Mouse (Mus musculus): ENCODE results near the gene Srm. TPM values are rescaled to one million over a fixed set of nuclear protein-coding genes. Genes with fewer than 3 reads are reported as not detected.

Srm gene
- 187 and 188 TPM in 2 replicates for polyA plus RNA-seq (2015; fragmentation: Nextera tagmentation; extraction: Ambion mirVana)

DNA sequence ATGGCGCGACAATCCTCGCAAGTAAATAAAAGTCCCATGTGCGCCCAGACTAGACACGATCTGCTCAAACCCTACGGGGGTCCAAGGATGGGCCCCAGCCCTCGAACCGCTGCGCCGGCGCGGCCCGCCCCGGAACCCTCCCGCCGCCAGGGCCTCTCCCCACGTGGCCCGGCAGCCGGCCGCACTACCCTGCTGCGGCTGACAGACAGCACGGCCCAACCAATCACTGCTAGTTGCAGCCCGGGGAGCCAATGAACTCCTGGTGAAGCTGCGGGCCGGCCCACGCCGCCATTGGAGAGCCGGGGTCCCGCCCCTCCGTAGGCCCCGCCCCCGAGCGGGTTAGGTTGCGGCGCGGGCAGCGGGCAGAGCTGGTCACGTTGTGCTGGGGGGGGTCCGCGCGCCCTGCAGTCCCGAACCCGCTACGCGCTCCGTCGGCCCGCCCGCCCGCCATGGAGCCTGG is at the start of gene Srm:
Srm (plus strand) TSS at position 333 of the 460 bp plus-strand sequence.
- Histone ChIP-seq H3K4me2 (replicated peaks; ENCODE audit: low read depth, low read length) (peak within 1 kb of the TSS; percentile 96), H3K27me3 (ENCODE audit: insufficient read depth, low read length) (no peaks in the 10 kb centered on the region), H3K9ac (replicated peaks; ENCODE audit: low read length) (peak within 1 kb of the TSS; percentile 87), H3K4me1 (ENCODE audit: insufficient read depth, low read length) (peaks cover 14% of the 10 kb centered on the region), H3K27ac (ENCODE audit: low read length) (peak within 1 kb of the TSS; percentile 76), H3K4me3 (ENCODE audit: low read length) (peak within 1 kb of the TSS; percentile 95), H3K36me3 (ENCODE audit: insufficient read depth, low read length) (peaks cover 29% of the 10 kb centered on the region), H3K9me3 (ENCODE audit: low read length) (no peaks in the 10 kb centered on the region)
- WGBS = under 1% methylated on average over 39 of the region's 50 CpGs
- peak; percentile 100 for ATAC-seq (ENCODE audit: low FRiP score, low TSS enrichment)

DNA sequence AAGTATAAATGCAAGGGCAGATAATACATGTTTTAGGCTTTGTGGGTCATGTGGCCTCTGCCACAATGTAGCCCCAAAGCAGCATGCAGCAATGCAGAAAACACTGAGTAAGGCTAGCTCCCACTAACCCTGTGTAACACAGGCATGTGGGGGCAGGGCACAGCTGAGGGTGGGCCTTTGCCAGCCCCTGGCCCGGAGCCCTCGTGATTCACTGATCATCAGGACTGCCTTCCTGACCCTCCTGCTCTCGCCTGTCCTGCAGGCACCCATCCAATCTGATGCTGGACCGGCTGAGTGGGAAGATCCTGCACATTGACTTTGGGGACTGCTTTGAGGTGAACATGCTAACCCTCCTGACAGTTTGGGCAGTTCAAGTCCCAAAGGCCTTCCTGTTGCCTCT is 42.2 kb upstream of the Srm start:
- H3K4me3 ChIP-seq (ENCODE audit: low read length) = no peak overlapping the region
- no peak overlapping the region for H3K4me2 ChIP-seq (replicated peaks; ENCODE audit: low read depth, low read length)
- H3K4me1 ChIP-seq (ENCODE audit: insufficient read depth, low read length) = no peaks in the 10 kb centered on the region
- ATAC-seq (ENCODE audit: low FRiP score, low TSS enrichment) = no peak
- no peak overlapping the region for H3K9ac ChIP-seq (replicated peaks; ENCODE audit: low read length)
- no peaks in the 10 kb centered on the region for H3K9me3 ChIP-seq (ENCODE audit: low read length)
- no peak overlapping the region for H3K27ac ChIP-seq (ENCODE audit: low read length)
- H3K27me3 ChIP-seq (ENCODE audit: insufficient read depth, low read length) = no peaks in the 10 kb centered on the region
- 82% methylated on average over 4 of the region's 4 CpGs for WGBS
- H3K36me3 ChIP-seq (ENCODE audit: insufficient read depth, low read length) = peaks cover 83% of the 10 kb centered on the region

DNA sequence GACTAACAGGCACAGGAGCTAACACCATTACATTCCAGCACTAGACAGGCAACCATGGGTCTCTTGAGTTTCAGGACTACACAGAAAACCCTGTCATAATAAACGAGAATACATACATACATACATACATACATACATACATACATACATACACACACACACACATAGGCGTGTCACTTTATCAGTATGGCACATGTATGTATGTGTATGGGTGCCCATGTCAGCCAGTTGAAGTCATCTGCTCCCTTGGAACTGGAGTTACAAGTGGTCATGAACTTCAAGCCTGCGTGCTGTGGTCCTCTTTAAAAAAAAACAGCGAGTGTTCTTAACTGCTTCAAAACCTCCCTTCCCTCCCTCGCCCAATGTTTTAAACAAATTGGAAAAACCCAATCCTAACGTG is 33.5 kb upstream of the Srm start:
- Histone ChIP-seq H3K27me3 (ENCODE audit: insufficient read depth, low read length) (no peaks in the 10 kb centered on the region), H3K9ac (replicated peaks; ENCODE audit: low read length) (peak overlapping the region; percentile 99), H3K9me3 (ENCODE audit: low read length) (no peaks in the 10 kb centered on the region), H3K27ac (ENCODE audit: low read length) (peak overlapping the region; percentile 92), H3K4me3 (ENCODE audit: low read length) (peak overlapping the region; percentile 89), H3K4me1 (ENCODE audit: insufficient read depth, low read length) (peaks cover 5% of the 10 kb centered on the region; the same call in 1 of the 2 replicates), H3K36me3 (ENCODE audit: insufficient read depth, low read length) (peaks cover 56% of the 10 kb centered on the region), H3K4me2 (replicated peaks; ENCODE audit: low read depth, low read length) (peak overlapping the region; percentile 63)
- no peak for ATAC-seq (ENCODE audit: low FRiP score, low TSS enrichment)
- WGBS = 27% methylated on average over 6 of the region's 6 CpGs

DNA sequence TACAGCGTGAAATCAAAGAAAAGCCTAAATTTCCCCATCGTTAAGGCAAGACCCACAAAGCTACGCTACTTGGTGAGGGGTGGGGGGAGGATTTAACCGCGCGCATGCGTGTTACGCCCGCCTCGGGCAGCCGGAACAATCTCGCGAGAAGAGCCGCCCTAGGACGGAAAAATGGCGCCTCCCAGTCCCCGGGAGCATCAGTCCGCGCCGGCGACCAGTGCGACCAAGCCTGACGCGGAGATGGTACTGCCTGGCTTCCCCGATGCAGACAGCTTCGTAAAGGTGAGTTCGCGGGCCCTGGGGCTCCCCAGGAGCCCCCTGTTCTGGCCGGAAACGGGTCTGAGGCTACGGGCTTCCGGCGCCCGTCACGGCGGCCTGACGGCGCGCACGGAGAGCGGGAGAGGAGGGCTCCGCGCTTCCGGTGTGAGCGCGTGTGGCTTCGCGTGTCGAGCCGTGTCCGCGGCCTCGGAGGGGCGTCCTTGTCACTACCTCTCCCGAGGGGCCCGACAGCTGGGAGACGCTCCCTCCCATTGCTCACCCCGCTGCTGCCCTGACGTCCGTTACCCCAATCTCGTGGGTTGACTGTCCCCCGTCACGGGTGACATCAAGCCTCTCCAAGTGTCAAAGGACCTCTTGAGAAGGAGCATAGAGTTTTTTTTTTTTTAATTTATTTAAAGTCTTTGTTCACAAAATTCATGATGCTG is 32.9 kb upstream of the Srm start, which contains the start of gene Exosc10:
Exosc10 (plus strand) TSS at position 133 of the 704 bp plus-strand sequence.
- peaks cover 56% of the 10 kb centered on the region for H3K36me3 ChIP-seq (ENCODE audit: insufficient read depth, low read length)
- under 1% methylated on average over 63 of the region's 63 CpGs for WGBS
- no peaks in the 10 kb centered on the region for H3K27me3 ChIP-seq (ENCODE audit: insufficient read depth, low read length)
- peak within 1 kb of the TSS; percentile 63 for H3K4me2 ChIP-seq (replicated peaks; ENCODE audit: low read depth, low read length)
- peak; percentile 93 for ATAC-seq (ENCODE audit: low FRiP score, low TSS enrichment)
- H3K27ac ChIP-seq (ENCODE audit: low read length) = peak within 1 kb of the TSS; percentile 92
- peaks cover 5% of the 10 kb centered on the region; the same call in 1 of the 2 replicates for H3K4me1 ChIP-seq (ENCODE audit: insufficient read depth, low read length)
- peak within 1 kb of the TSS; percentile 89 for H3K4me3 ChIP-seq (ENCODE audit: low read length)
- H3K9ac ChIP-seq (replicated peaks; ENCODE audit: low read length) = peak within 1 kb of the TSS; percentile 99
- H3K9me3 ChIP-seq (ENCODE audit: low read length) = no peaks in the 10 kb centered on the region

DNA sequence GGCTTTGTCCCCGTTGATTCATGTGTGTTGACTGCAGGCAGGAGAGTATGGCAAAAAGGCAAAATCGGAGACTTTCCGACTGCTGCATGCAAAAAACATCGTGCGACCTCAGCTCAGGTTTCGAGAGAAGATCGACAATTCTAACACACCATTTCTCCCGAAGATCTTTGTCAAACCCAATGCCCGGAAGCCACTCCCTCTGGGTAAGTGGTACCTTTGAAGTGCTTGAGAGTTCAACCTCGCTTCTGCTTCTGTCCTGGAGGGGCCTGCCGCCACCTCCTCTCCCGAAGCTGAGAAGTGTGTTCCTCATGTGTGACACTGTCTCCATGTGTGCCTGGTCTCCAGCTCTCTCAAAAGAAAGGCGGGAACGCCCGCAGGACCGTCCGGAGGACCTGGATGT is 28.6 kb upstream of the Srm start:
- Histone ChIP-seq H3K27ac (ENCODE audit: low read length) (no peak overlapping the region), H3K4me2 (replicated peaks; ENCODE audit: low read depth, low read length) (no peak overlapping the region), H3K9ac (replicated peaks; ENCODE audit: low read length) (no peak overlapping the region), H3K36me3 (ENCODE audit: insufficient read depth, low read length) (peaks cover 76% of the 10 kb centered on the region), H3K27me3 (ENCODE audit: insufficient read depth, low read length) (no peaks in the 10 kb centered on the region), H3K4me1 (ENCODE audit: insufficient read depth, low read length) (peaks cover 5% of the 10 kb centered on the region; the same call in 1 of the 2 replicates), H3K4me3 (ENCODE audit: low read length) (no peak overlapping the region), H3K9me3 (ENCODE audit: low read length) (no peaks in the 10 kb centered on the region)
- no peak for ATAC-seq (ENCODE audit: low FRiP score, low TSS enrichment)
- WGBS = 95% methylated on average over 17 of the region's 17 CpGs

DNA sequence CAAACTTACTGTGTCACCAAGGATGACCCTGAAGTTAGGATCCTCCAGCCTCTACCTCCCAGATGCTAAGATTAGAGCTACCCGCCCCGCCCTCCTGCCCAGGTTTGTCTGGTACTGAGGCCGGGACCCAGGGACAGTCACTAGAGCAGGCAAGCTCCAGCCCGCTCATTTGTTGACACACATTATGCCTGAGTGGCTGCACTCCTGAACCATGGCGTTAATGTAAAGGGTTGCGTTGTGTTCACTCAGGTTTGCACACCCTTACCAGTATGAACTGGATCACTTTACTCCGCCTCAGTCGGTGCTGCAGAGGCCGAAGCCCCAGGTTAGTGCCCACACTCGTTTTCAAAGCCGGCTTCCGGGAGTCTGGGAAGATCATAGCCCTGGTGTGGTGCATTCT is 27.7 kb upstream of the Srm start:
- ATAC-seq (ENCODE audit: low FRiP score, low TSS enrichment) = no peak
- WGBS = 88% methylated on average over 12 of the region's 12 CpGs
- H3K27me3 ChIP-seq (ENCODE audit: insufficient read depth, low read length) = no peaks in the 10 kb centered on the region

DNA sequence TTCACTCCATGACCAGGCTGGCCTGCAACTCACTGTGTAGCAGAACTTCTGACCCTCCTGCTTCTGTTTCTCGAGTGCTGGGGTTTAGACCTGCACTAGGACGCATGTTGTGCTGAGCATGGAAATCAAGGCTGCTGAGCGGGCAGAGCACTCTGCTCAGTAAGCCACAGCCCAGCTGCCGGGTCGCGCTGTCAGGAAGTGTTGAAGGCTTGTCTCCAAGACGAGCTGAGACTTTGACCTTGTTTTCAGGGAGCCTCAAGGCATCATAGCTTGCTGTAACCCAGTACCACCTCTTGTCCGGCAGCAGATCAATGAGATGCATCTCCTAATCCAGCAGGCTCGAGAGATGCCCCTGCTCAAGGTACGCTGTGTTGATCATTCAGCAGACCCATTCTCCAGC is 21.2 kb upstream of the Srm start:
- H3K27me3 ChIP-seq (ENCODE audit: insufficient read depth, low read length) = no peaks in the 10 kb centered on the region
- H3K27ac ChIP-seq (ENCODE audit: low read length) = no peak overlapping the region
- H3K36me3 ChIP-seq (ENCODE audit: insufficient read depth, low read length) = peaks cover 94% of the 10 kb centered on the region
- H3K4me1 ChIP-seq (ENCODE audit: insufficient read depth, low read length) = no peaks in the 10 kb centered on the region
- H3K4me3 ChIP-seq (ENCODE audit: low read length) = no peak overlapping the region
- no peak for ATAC-seq (ENCODE audit: low FRiP score, low TSS enrichment)
- no peak overlapping the region for H3K9ac ChIP-seq (replicated peaks; ENCODE audit: low read length)
- 92% methylated on average over 10 of the region's 10 CpGs for WGBS
- H3K9me3 ChIP-seq (ENCODE audit: low read length) = no peaks in the 10 kb centered on the region
- no peak overlapping the region for H3K4me2 ChIP-seq (replicated peaks; ENCODE audit: low read depth, low read length)

More for the DNA sequence above, 27.7 kb upstream of the Srm start:
- H3K9ac ChIP-seq (replicated peaks; ENCODE audit: low read length) = no peak overlapping the region
- no peaks in the 10 kb centered on the region for H3K9me3 ChIP-seq (ENCODE audit: low read length)
- no peak overlapping the region for H3K4me2 ChIP-seq (replicated peaks; ENCODE audit: low read depth, low read length)
- peaks cover 86% of the 10 kb centered on the region for H3K36me3 ChIP-seq (ENCODE audit: insufficient read depth, low read length)
- H3K4me3 ChIP-seq (ENCODE audit: low read length) = no peak overlapping the region
- peaks cover 5% of the 10 kb centered on the region; the same call in 1 of the 2 replicates for H3K4me1 ChIP-seq (ENCODE audit: insufficient read depth, low read length)
- H3K27ac ChIP-seq (ENCODE audit: low read length) = no peak overlapping the region

DNA sequence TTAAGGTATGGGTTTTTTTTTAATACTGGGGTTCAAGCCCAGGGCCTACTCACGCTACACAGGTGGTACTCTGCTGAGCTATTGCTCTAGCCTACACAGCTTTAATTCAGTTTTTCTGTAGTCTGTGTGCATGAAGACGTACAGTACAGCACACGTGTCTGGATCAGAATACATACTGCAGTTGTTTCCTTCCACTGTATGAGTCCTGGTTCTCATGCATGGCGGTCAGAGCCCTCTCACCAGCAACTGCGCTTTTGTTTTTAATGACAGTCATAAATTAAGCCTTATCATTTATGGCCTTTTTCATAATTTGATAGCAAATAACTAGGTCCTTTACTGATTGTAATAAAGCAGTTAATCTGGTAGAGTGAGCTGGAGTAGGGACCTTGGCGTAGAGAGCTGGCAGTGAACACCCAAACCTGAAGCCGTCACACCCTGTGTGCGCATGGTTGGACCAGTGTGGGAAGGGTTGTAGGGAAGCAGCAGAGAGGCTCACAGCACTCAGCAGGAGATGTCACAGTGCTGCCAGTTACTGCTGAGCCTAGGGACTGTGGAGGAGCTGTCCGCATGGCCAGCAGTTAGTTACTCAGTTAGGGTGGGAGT is 20.5 kb upstream of the Srm start:
- no peaks in the 10 kb centered on the region for H3K4me1 ChIP-seq (ENCODE audit: insufficient read depth, low read length)
- no peak overlapping the region for H3K4me3 ChIP-seq (ENCODE audit: low read length)
- H3K27ac ChIP-seq (ENCODE audit: low read length) = no peak overlapping the region
- no peak overlapping the region for H3K9ac ChIP-seq (replicated peaks; ENCODE audit: low read length)
- H3K27me3 ChIP-seq (ENCODE audit: insufficient read depth, low read length) = no peaks in the 10 kb centered on the region
- no peaks in the 10 kb centered on the region for H3K9me3 ChIP-seq (ENCODE audit: low read length)
- no peak overlapping the region for H3K4me2 ChIP-seq (replicated peaks; ENCODE audit: low read depth, low read length)
- peaks cover 94% of the 10 kb centered on the region for H3K36me3 ChIP-seq (ENCODE audit: insufficient read depth, low read length)
- no peak for ATAC-seq (ENCODE audit: low FRiP score, low TSS enrichment)
- 95% methylated on average over 9 of the region's 9 CpGs for WGBS

DNA sequence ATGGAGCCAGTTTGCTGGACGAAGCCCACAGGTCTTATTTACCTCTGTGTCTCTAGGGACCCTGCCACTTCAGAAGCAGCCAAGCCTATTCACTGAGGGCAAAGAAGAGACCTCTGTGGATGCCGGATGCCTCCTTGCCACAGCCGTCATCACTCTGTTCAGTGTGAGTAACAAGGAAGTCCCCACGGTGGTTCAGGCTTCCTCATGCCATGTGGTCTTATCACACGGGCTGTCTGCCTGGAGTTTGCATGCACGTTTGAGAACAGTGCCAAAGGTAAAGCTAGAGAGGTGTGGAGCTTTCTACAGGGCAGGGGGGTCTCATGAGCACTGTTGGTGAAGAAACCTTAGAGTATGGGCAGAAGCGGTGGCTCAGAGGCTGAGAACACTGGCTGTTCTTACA is 18.1 kb upstream of the Srm start:
- Histone ChIP-seq H3K36me3 (ENCODE audit: insufficient read depth, low read length) (peaks cover 93% of the 10 kb centered on the region), H3K4me3 (ENCODE audit: low read length) (no peak overlapping the region), H3K27me3 (ENCODE audit: insufficient read depth, low read length) (no peaks in the 10 kb centered on the region), H3K9me3 (ENCODE audit: low read length) (no peaks in the 10 kb centered on the region), H3K27ac (ENCODE audit: low read length) (no peak overlapping the region), H3K4me2 (replicated peaks; ENCODE audit: low read depth, low read length) (no peak overlapping the region), H3K4me1 (ENCODE audit: insufficient read depth, low read length) (no peaks in the 10 kb centered on the region), H3K9ac (replicated peaks; ENCODE audit: low read length) (no peak overlapping the region)
- no peak for ATAC-seq (ENCODE audit: low FRiP score, low TSS enrichment)
- 91% methylated on average over 7 of the region's 7 CpGs for WGBS

DNA sequence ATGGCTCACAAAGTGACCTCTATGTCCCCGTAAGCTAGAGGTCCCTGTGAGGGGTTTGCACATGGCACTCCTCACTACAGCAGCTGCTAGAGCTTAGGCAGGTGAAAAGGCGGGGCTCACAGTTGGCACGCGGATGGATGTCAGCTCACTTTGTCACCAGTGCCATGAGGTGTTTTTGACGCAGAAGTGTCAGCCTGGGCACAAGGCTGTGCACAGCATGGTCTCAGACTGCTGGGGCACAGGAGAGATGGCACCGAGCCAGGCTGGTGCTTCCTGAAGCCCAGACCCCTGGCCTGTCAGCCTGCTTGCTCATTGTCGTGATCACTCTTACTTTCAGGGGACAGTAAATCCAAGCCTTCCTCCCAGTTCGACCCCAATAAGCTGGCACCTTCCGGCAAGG is 10.5 kb upstream of the Srm start:
- no peaks in the 10 kb centered on the region for H3K27me3 ChIP-seq (ENCODE audit: insufficient read depth, low read length)
- ATAC-seq (ENCODE audit: low FRiP score, low TSS enrichment) = peak; percentile 16; the same call in 1 of the 2 replicates
- H3K27ac ChIP-seq (ENCODE audit: low read length) = no peak overlapping the region
- H3K36me3 ChIP-seq (ENCODE audit: insufficient read depth, low read length) = peaks cover 67% of the 10 kb centered on the region
- H3K4me1 ChIP-seq (ENCODE audit: insufficient read depth, low read length) = no peaks in the 10 kb centered on the region
- H3K4me3 ChIP-seq (ENCODE audit: low read length) = no peak overlapping the region
- WGBS = 91% methylated on average over 9 of the region's 9 CpGs
- H3K9ac ChIP-seq (replicated peaks; ENCODE audit: low read length) = no peak overlapping the region
- no peak overlapping the region for H3K4me2 ChIP-seq (replicated peaks; ENCODE audit: low read depth, low read length)
- no peaks in the 10 kb centered on the region for H3K9me3 ChIP-seq (ENCODE audit: low read length)

Measured in kidney, embryonic 16.5 days (tissue).